ENCODE assay signal across 15 mouse cellular contexts in the genomic region with DNA sequence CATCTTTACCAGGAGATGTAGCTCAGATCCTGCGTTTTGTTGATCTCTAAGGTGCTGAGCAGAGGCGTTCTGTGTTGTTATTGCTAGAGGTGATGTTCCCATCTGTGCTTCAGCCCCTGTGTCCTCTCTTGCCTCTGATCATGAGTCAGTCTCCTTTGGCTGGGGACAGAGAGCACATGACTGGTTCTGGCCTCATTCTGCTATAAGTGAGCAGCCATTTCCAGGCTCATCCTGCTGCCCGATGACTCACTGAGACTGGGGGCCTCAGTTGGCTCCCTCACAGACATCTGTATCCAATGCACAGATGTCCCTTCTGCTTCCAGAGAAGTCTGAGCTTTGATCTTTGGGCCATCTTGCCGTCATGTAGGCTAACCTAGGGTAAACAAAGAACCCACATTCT.
DNase-seq lines count a peak whose midpoint lies in the region; TF ChIP-seq lines count a peak whose summit lies in the region.
"Had no signal": no experiment of that assay in that cellular context is flagged by ENCODE, and none has a peak within 500 bp of the region (broad histone marks: within the 10 kb centered on the region; RNA-seq: fewer than 3 reads in every experiment).

No protein-coding gene starts in this region.

- H3K27ac ChIP-seq in olfactory bulb, adult 2 months (ENCODE audit: insufficient read depth, low read depth, low read length) = peak overlapping the region; percentile 53; the same call in 1 of the 2 replicates
- H3K27ac ChIP-seq: hindbrain, embryonic 12.5 days; kidney, postnatal 0 days; limb, embryonic 10.5 days; macrophage; neural tube, embryonic 12.5 days had no signal

- H3K4me3 ChIP-seq in olfactory bulb, adult 2 months (ENCODE audit: insufficient read depth, low read depth, low read length) = no peak overlapping the region
- H3K4me3 ChIP-seq: erythroblast, embryonic 14.5 days; hindbrain, embryonic 12.5 days; limb, embryonic 10.5 days; neural tube, embryonic 12.5 days had no signal

- H3K4me1 ChIP-seq in olfactory bulb, adult 2 months (ENCODE audit: control insufficient read depth, insufficient read depth, low read length) = peaks cover 3% of the 10 kb centered on the region; the same call in 1 of the 2 replicates
- H3K4me1 ChIP-seq: hindbrain, embryonic 12.5 days; limb, embryonic 10.5 days; neural tube, embryonic 12.5 days had no signal

- 69% methylated on average over 4 of the region's 4 CpGs for WGBS in olfactory bulb, adult 2 months

- peak; percentile 7 for DNase-seq in adrenal gland, adult 8-10 months
- no peak for DNase-seq in adrenal gland, postnatal 4 days (ENCODE audit: low spot score in 2 of 2)
- DNase-seq in lung, postnatal 36 days = peak; percentile 3
- DNase-seq in lung, adult 18-20 months = no peak
- peak; percentile 40 to 55 for DNase-seq in gastrocnemius, adult 8-10 months (ENCODE audit: low spot score in 2 of 2)
- no peak for DNase-seq in spleen, postnatal 10 days (ENCODE audit: low spot score in 2 of 2)
- DNase-seq in embryo, embryonic 10.5 days (ENCODE audit: low spot score) = no peak
- DNase-seq: cerebellum, adult 9-11 months had no signal

- TF ChIP-seq POLR2A in olfactory bulb, adult 2 months (IDR thresholded peaks at IDR 0.05; ENCODE audit: insufficient read depth, low read depth, low read length) = no peak

- TF ChIP-seq CTCF in olfactory bulb, adult 2 months (IDR thresholded peaks at IDR 0.05; ENCODE audit: insufficient read depth, low read depth, low read length) = no peak

Comparison
In these comparisons a context has a peak if more than half of its experiments do, and no peak if none do; other contexts are left out.
1. DNase-seq: peak in adrenal gland, adult 8-10 months (single experiment), lung, postnatal 36 days (single experiment) and gastrocnemius, adult 8-10 months (2 of 2); none in adrenal gland, postnatal 4 days (0 of 2), lung, adult 18-20 months (0 of 2), spleen, postnatal 10 days (0 of 2) and embryo, embryonic 10.5 days (single experiment).